Mouse (Mus musculus): ENCODE results near the gene Tubal3. TPM values are rescaled to one million over a fixed set of nuclear protein-coding genes. Genes with fewer than 3 reads are reported as not detected.
A peak's percentile ranks its signal among the peaks of the same experiment; 100 is the strongest.

The Tubal3 gene
- total RNA-seq, 4 experiments from 2014 or later: not detected

DNA sequence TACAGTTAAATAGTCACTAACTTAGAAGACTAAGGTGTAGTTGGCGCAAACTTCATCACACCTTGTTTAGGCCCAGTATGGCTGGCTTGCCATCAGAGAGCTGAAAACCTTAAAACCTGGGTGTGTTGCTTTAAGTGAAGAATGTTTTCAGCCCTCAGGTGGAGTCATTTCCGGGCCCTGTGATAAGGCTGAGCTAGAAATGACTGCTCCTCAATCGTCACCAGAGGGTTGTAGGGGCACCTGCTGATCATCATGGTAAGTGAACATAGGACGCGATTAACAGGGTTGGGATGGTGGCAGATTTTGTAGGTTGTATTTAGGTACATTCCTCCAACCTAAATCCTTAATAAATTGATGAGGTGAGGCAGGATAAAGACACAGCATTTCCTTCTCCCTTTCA lies 6.4 kb downstream of the Tubal3 start:
- DNase-seq (ENCODE audit: low spot score in 2 of 2): no peak

DNA sequence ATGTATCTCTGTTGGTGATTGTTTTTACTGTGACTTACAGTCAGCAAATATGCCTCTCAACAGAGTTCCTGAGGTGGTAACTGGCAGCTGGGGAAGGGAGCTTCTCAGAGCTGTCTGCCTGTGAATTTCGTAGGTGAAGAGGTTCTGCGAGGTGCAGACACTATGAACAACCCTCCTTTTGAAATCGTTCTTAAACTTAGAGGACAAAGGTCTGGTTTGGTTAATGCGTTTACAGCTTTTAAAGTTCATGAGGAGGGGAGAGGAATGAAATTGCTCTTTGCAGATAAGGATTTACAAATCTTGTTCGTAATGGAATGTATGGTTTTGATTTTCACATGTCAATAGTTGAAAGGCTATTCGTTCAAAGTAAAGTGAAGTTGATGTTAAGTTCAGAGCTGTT lies 7.6 kb downstream of the Tubal3 start:
- DNase-seq (ENCODE audit: low spot score in 2 of 2): no peak

DNA sequence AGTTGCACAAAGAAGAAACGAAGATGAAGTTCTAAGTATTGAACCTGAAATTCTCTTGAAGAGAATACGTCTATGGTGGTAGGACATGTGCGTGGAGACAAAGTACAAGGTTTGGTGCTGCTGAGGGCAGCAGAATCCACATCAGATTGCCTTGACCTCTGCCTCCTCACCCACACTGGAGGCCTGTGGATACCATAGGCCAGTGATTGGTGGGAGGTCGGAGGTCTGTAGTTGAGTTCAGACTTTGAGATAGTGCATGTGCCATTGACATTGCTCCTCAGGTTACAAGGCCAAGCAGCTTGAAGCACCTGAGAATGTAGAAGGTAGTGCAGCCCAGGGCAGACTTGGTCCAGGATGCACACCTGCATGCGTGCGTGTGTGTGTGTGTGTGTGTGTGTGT lies 8.0 kb downstream of the Tubal3 start:
- no peak for DNase-seq (ENCODE audit: low spot score in 2 of 2)

DNA sequence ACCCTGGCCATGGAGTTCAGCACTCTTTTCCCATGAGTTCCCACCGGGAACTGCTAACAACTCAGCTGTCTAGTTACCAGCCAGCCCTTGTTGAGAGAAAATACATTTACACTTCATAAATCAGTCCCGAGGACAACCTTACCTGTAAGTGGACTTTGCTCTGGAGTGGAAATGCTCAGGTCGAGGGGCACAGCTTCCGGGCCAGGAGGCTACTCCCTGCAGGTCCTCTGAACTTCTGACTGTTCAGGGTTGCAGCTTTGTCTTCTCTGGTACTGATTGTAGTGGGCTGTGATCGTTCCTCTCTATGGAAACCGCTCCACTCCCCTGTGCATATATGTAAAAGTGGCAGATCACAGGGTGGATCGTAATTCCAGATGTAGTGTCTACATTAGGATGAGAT lies 26.6 kb downstream of the Tubal3 start:
- DNase-seq (ENCODE audit: low spot score in 2 of 2): no peak

DNA sequence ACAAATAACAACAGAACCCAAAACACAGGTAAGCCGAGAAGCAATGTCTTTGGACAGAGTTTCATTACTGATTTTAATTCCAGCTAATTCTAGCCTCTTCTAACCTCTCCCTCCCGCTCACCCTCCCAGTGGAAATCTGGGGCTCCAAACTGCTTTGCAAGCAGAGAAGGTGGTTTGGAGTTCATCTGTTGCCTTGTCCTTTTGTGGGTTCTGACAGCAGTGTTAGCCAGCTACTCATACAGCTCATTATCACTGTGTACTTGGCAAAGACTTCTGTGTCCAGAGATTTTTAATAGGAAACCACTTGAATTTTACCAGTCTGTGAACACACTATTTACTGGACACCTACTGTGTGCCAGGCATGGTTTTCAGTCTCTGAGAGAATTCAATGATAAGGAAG lies 27.2 kb downstream of the Tubal3 start, which contains the start of gene Ucn3:
Gene Ucn3, minus strand, starts transcription at position 101 of the 400 bp plus-strand sequence.
- DNase-seq (ENCODE audit: low spot score in 2 of 2): no peak

DNA sequence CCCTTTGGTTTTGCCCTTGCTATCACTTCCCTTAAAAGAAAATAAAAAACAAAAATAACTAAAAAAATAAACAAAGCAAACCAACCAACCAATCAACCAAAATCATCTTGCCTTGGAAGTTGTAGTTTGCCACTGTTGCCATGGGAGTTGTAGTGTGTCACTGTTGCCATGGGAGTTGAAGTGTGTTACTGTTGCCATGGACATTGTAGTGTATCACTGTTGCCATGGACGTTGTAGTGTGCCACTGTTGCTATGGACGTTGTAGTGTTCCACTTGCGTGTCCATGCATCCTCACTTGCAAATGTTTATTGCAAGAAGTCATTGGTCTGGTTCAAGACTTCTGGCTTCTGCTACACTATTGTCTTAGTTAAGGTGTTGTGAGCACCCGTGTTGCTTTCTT lies 29.2 kb downstream of the Tubal3 start:
- DNase-seq (ENCODE audit: low spot score in 2 of 2): no peak

DNA sequence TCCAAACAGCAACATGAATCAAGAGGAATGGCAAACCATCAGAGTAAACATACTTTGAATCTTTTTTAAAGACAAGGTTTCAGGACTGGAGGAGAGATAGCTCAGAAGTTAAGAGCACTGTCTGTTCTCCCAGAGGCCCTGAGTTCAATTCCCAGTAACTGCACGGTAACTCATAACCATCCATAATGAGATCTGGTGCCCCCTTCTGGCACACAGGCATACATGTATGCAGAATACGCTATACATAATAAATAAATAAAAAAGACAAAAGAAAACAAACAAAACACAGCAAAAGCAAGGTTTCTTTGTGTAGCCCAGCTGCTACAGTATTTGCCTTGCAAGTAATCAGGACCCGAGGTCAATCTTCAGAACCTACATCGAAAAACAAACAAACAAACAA lies 31.4 kb downstream of the Tubal3 start:
- no peak for DNase-seq (ENCODE audit: low spot score in 2 of 2)

DNA sequence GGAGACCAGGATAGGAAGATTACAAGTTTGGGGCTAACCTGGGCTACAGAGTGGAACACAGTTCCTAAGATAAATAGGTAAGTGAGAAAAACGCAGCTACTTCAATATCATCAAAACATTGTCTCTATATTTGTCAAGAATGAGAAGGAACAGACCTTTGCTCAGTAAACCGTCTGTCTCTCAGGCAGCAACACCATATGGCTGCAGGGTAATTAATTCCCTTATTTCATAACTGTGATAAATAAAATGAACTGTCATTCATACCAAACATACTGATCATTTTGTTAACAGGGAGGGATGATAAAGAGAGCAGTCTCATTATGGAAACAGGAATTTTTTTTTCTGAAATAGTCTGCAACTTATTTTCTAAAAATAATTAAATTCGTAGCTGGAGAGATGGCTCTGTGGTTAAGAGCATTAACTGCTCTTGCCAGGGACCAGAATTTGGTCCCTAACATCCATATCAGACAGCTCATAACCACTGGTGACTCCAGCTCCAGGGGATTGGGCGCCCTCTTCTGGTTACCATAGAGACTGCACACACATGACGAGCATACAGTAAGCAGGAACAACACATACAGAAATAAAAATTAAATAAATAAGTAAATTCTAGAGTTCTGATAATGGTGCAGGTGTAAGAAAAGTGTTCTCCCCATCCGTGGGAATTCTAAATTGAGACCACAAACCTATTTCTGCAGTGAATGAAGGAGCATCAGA lies 33.3 kb downstream of the Tubal3 start:
- DNase-seq (ENCODE audit: low spot score in 2 of 2): peak in 1 of 2 experiments; percentile 9

DNA sequence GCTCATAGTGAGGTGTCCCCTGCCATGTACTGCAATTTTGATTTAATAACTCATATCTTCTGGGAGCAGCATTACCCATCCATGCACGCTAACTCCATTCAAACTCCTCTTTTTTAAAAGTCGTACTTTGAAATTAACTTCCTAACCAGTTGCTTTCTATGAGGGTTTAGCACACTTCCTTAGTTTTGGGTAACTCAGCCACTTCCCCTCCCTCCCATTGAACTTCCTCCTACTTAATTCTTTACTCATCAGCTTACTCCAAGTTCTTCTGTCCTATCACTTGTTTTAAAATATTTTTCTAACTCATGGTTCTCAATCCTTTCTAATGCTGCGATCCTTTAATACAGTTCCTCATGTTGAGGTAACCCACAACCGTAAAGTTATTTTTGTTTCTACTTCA lies 50.8 kb downstream of the Tubal3 start:
- no peak for DNase-seq (ENCODE audit: low spot score in 2 of 2)

Small RNA genes within 50 kb of the gene (microRNA-seq; reads per million reads assigned to microRNA genes)
- gene Gm22460: 0 reads per million in 2 experiments

Other genes with a start within 250 kb of the Tubal3 start
- gene Calml3, start 114.0 kb upstream of the Tubal3 start, total RNA-seq (2022): not detected
- gene Calm4, start 80.5 kb upstream of the Tubal3 start, total RNA-seq (2022): not detected
- not detected for gene Calm5, start 64.1 kb upstream of the Tubal3 start, total RNA-seq (2022)
- gene Net1, start 54 bp upstream of the Tubal3 start, total RNA-seq (2022): 10 to 100 TPM; 35.6 to 49.4 (median 41.1) TPM
- not detected for gene Ucn3, start 27.1 kb downstream of the Tubal3 start, total RNA-seq (2022)
- 1 to 10 TPM; 1.2 to 1.7 (median 1.4) TPM for gene Akr1c14, start 130.7 kb downstream of the Tubal3 start, total RNA-seq (2022)
- gene Akr1c18, start 232.4 kb downstream of the Tubal3 start, total RNA-seq (2022): 1 to 10 TPM; 2.1 to 2.8 (median 2.6) TPM

All from layer of hippocampus, adult 8-10 months (tissue).